Comparison of ENCODE assay signal across 1 mouse cellular context in the genomic region with DNA sequence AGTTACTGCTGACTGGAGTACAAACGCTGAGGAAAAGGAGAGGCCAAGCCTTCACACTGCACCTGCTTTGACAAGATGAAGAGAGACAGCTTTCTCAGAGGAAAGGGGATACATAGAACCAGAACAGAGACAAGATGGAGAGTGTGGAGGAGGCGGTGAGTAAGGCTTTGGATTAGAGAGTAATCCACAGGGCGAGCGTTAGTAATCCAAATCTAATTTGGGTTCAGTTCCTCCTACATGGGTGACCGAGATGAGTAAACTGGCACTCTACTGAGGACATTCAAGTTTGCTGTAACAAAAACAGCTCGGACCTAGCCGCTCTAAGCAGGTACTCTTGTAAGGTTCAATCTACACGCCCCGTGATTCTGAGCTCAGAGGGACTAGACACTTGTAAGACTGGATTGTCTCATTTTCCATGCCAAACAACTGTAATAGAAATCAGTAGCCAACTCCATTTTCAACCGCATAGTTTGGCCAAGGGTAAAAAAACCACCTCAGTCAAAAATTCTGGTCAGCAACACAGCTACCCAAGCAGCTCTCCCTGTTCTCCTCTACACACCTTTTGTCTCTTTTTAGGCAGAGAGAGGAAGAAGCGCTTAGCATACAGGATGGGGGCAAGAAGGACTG.
TF ChIP-seq lines count a peak whose summit lies in the region.

No protein-coding gene starts in this region.

TF ChIP-seq in MEL, 35 proteins besides CTCF, POLR2A, EP300 and RAD21 (continued from another document):
- no peak for TF ChIP-seq ZMIZ1 (IDR thresholded peaks at IDR 0.05; ENCODE audit: low read depth, low read length)
- TF ChIP-seq MYC (IDR thresholded peaks at IDR 0.05; ENCODE audit: low read depth, low read length), result no peak
- no peak for TF ChIP-seq GATA1 (IDR thresholded peaks at IDR 0.05; ENCODE audit: low read depth, low read length)
- no peak for TF ChIP-seq NRF1 (IDR thresholded peaks at IDR 0.05; ENCODE audit: insufficient read depth, low read depth, low read length, poor library complexity, severe bottlenecking)
